Mouse (Mus musculus) limb, embryonic 13.5 days (tissue): ENCODE results near the gene Tmem211. TPM values are rescaled to one million over a fixed set of nuclear protein-coding genes. Genes with fewer than 3 reads are reported as not detected.

Experiments
- ATAC-seq: fragments of 200-750 bp; cut with Nextera tagmentation; 2 replicates; pipeline ENCODE4 v1.8.0; 2017; ENCODE audit warnings: low read depth, moderate number of reproducible peaks, moderate TSS enrichment; ENCODE audit not compliant: low FRiP score
- H3K27ac ChIP-seq: fragments of 300-500 bp; sonication (generic); 2 replicates; pipeline ENCODE4 v1.5.1; 2015; ENCODE audit warnings: inconsistent platforms, mild to moderate bottlenecking, moderate library complexity
- H3K27me3 ChIP-seq: fragments of 300-500 bp; sonication (generic); 2 replicates; pipeline ENCODE4 v1.6.1; 2015; ENCODE audit warnings: mild to moderate bottlenecking, inconsistent platforms
- H3K36me3 ChIP-seq: fragments of 300-500 bp; sonication (generic); 2 replicates; pipeline ENCODE4 v1.6.1; 2015; ENCODE audit warnings: inconsistent platforms, mild to moderate bottlenecking, moderate library complexity
- H3K4me1 ChIP-seq: fragments of 300-500 bp; sonication (generic); 2 replicates; pipeline ENCODE4 v1.6.1; 2015; ENCODE audit warnings: inconsistent platforms
- H3K4me2 ChIP-seq: fragments of 300-500 bp; sonication (generic); replicated peaks from 2 replicates; pipeline ENCODE4 v1.6.1; 2015; ENCODE audit warnings: inconsistent platforms, mild to moderate bottlenecking, moderate library complexity
- H3K4me3 ChIP-seq: fragments of 300-500 bp; sonication (generic); 2 replicates; pipeline ENCODE4 v1.5.1; 2015; ENCODE audit warnings: moderate library complexity, mild to moderate bottlenecking, inconsistent platforms
- H3K9ac ChIP-seq: fragments of 300-500 bp; sonication (generic); 2 replicates; pipeline ENCODE4 v1.6.1; 2015; ENCODE audit warnings: mild to moderate bottlenecking, inconsistent platforms
- H3K9me3 ChIP-seq: fragments of 300-500 bp; sonication (generic); 2 replicates; pipeline ENCODE4 v1.6.1; 2016; ENCODE audit warnings: inconsistent platforms
- WGBS: fragments of 180-500 bp; shearing (Covaris S2); methylation state at CpG from one replicate; pipeline ENCODE4 v1.1.7; 2015; 5-methylcytosine and 5-hydroxymethylcytosine counted together
- polyA plus RNA-seq: library from polyadenylated mRNA; unstranded; fragments of >200 nt; fragmentation: Nextera tagmentation; extraction: Ambion mirVana; gene quantifications from 2 replicates; pipeline ENCODE4 v1.2.1, GENCODE M21; 2015

Gene Tmem211
- polyA plus RNA-seq, 1 experiment from 2014 or later, result not detected

- Histone ChIP-seq H3K4me3 (no peak overlapping the region), H3K9ac (no peak overlapping the region)
Measured at GRCm38 (mm10) chr5:113199126-113199771, 27.5 kb upstream of the Tmem211 start.

GRCm38 (mm10) chr5:113199772-113200134 is 27.0 kb upstream of the Tmem211 start:
- H3K4me1 ChIP-seq, result peaks cover 6% of the 10 kb centered on the region; the same call in 1 of the 2 replicates
- 0 out of 2 replicates have a peak, but pooled peaks cover 6% of the 10 kb centered on the region for H3K9me3 ChIP-seq
- no peaks in the 10 kb centered on the region for H3K27me3 ChIP-seq
- H3K36me3 ChIP-seq, result no peaks in the 10 kb centered on the region
- H3K9ac ChIP-seq, result no peak overlapping the region
- no peak overlapping the region for H3K27ac ChIP-seq
- no peak for ATAC-seq
- no peak overlapping the region for H3K4me3 ChIP-seq
- WGBS, result 85% methylated on average over 10 of the region's 10 CpGs
- no peak overlapping the region for H3K4me2 ChIP-seq

More at GRCm38 (mm10) chr5:113199126-113199771, 27.5 kb upstream of the Tmem211 start:
- WGBS, result 58% methylated on average over 8 of the region's 8 CpGs
- ATAC-seq, result no peak
- Histone ChIP-seq H3K36me3 (no peaks in the 10 kb centered on the region), H3K27me3 (no peaks in the 10 kb centered on the region), H3K4me2 (no peak overlapping the region), H3K27ac (no peak overlapping the region), H3K4me1 (peaks cover 6% of the 10 kb centered on the region; the same call in 1 of the 2 replicates), H3K9me3 (0 out of 2 replicates have a peak, but pooled peaks cover 6% of the 10 kb centered on the region)

- H3K9me3 ChIP-seq, result 0 out of 2 replicates have a peak, but pooled peaks cover 6% of the 10 kb centered on the region
- H3K36me3 ChIP-seq, result no peaks in the 10 kb centered on the region
- H3K27me3 ChIP-seq, result no peaks in the 10 kb centered on the region
- H3K4me3 ChIP-seq, result no peak overlapping the region
- no peak for ATAC-seq
- peaks cover 18% of the 10 kb centered on the region for H3K4me1 ChIP-seq
- no peak overlapping the region for H3K9ac ChIP-seq
- 87% methylated on average over 9 of the region's 9 CpGs for WGBS
- no peak overlapping the region for H3K4me2 ChIP-seq
- no peak overlapping the region for H3K27ac ChIP-seq
Measured at GRCm38 (mm10) chr5:113204193-113204592, 22.5 kb upstream of the Tmem211 start.

GRCm38 (mm10) chr5:113206670-113207352 is 19.9 kb upstream of the Tmem211 start:
- Histone ChIP-seq H3K9me3 (0 out of 2 replicates have a peak, but pooled peaks cover 6% of the 10 kb centered on the region), H3K4me1 (peaks cover 25% of the 10 kb centered on the region), H3K27ac (no peak overlapping the region), H3K4me2 (no peak overlapping the region), H3K36me3 (no peaks in the 10 kb centered on the region), H3K9ac (no peak overlapping the region), H3K4me3 (no peak overlapping the region), H3K27me3 (no peaks in the 10 kb centered on the region)
- WGBS, result 52% methylated on average over 9 of the region's 9 CpGs
- no peak for ATAC-seq

- H3K4me3 ChIP-seq, result no peak overlapping the region
- 0 out of 2 replicates have a peak, but pooled peaks cover 5% of the 10 kb centered on the region for H3K9me3 ChIP-seq
- H3K36me3 ChIP-seq, result no peaks in the 10 kb centered on the region
- no peak overlapping the region for H3K27ac ChIP-seq
- 61% methylated on average over 4 of the region's 4 CpGs for WGBS
- no peak overlapping the region for H3K4me2 ChIP-seq
- no peak overlapping the region for H3K9ac ChIP-seq
- no peak for ATAC-seq
- H3K27me3 ChIP-seq, result no peaks in the 10 kb centered on the region
- peaks cover 25% of the 10 kb centered on the region for H3K4me1 ChIP-seq
Measured at GRCm38 (mm10) chr5:113208048-113208447, 18.7 kb upstream of the Tmem211 start.

- 45% methylated on average over 11 of the region's 11 CpGs for WGBS
- ATAC-seq, result no peak
- peaks cover 25% of the 10 kb centered on the region for H3K4me1 ChIP-seq
- no peaks in the 10 kb centered on the region for H3K9me3 ChIP-seq
- no peak overlapping the region for H3K9ac ChIP-seq
- H3K36me3 ChIP-seq, result no peaks in the 10 kb centered on the region
- no peak overlapping the region for H3K4me3 ChIP-seq
- H3K4me2 ChIP-seq, result no peak overlapping the region
- H3K27ac ChIP-seq, result peak overlapping the region; percentile 58; the same call in 1 of the 2 replicates
- no peaks in the 10 kb centered on the region for H3K27me3 ChIP-seq
Measured at GRCm38 (mm10) chr5:113208622-113209400, 17.9 kb upstream of the Tmem211 start.

- no peak for ATAC-seq
- Histone ChIP-seq H3K36me3 (no peaks in the 10 kb centered on the region), H3K9ac (no peak overlapping the region), H3K27me3 (no peaks in the 10 kb centered on the region), H3K27ac (peak overlapping the region; percentile 58), H3K9me3 (no peaks in the 10 kb centered on the region), H3K4me2 (no peak overlapping the region), H3K4me3 (no peak overlapping the region), H3K4me1 (peaks cover 25% of the 10 kb centered on the region)
- 52% methylated on average over 11 of the region's 11 CpGs for WGBS
Measured at GRCm38 (mm10) chr5:113209401-113209750, 17.3 kb upstream of the Tmem211 start.

- H3K9ac ChIP-seq, result no peak overlapping the region
- no peaks in the 10 kb centered on the region for H3K27me3 ChIP-seq
- H3K9me3 ChIP-seq, result no peaks in the 10 kb centered on the region
- no peak overlapping the region for H3K4me3 ChIP-seq
- 82% methylated on average over 13 of the region's 13 CpGs for WGBS
- H3K36me3 ChIP-seq, result no peaks in the 10 kb centered on the region
- H3K4me2 ChIP-seq, result no peak overlapping the region
- no peak for ATAC-seq
- H3K27ac ChIP-seq, result peak overlapping the region; percentile 48
- H3K4me1 ChIP-seq, result peaks cover 25% of the 10 kb centered on the region
Measured at GRCm38 (mm10) chr5:113209898-113210297, 16.8 kb upstream of the Tmem211 start.

- Histone ChIP-seq H3K27ac (no peak overlapping the region; the same call in 1 of the 2 replicates), H3K4me3 (no peak overlapping the region), H3K9me3 (no peaks in the 10 kb centered on the region), H3K36me3 (no peaks in the 10 kb centered on the region), H3K27me3 (no peaks in the 10 kb centered on the region), H3K9ac (0 out of 2 replicates have a peak overlapping the region, but pooled peaks have one; percentile 13), H3K4me2 (no peak overlapping the region), H3K4me1 (peaks cover 25% of the 10 kb centered on the region)
- WGBS, result 70% methylated on average over 6 of the region's 6 CpGs
- ATAC-seq, result no peak
Measured at GRCm38 (mm10) chr5:113210314-113210713, 16.4 kb upstream of the Tmem211 start.

- Histone ChIP-seq H3K27me3 (no peaks in the 10 kb centered on the region), H3K27ac (no peak overlapping the region), H3K9ac (no peak overlapping the region), H3K9me3 (no peaks in the 10 kb centered on the region), H3K36me3 (no peaks in the 10 kb centered on the region), H3K4me1 (peaks cover 20% of the 10 kb centered on the region), H3K4me2 (no peak overlapping the region), H3K4me3 (no peak overlapping the region)
- WGBS, result 72% methylated on average over 10 of the region's 10 CpGs
- ATAC-seq, result no peak
Measured at GRCm38 (mm10) chr5:113212156-113212835, 14.4 kb upstream of the Tmem211 start.

- H3K4me2 ChIP-seq, result no peak overlapping the region
- 87% methylated on average over 8 of the region's 8 CpGs for WGBS
- H3K4me3 ChIP-seq, result no peak overlapping the region
- H3K36me3 ChIP-seq, result no peaks in the 10 kb centered on the region
- no peaks in the 10 kb centered on the region for H3K9me3 ChIP-seq
- no peak overlapping the region for H3K27ac ChIP-seq
- ATAC-seq, result no peak
- no peak overlapping the region for H3K9ac ChIP-seq
- H3K27me3 ChIP-seq, result peaks cover 12% of the 10 kb centered on the region
- peaks cover 8% of the 10 kb centered on the region for H3K4me1 ChIP-seq
Measured at GRCm38 (mm10) chr5:113214041-113214440, 12.7 kb upstream of the Tmem211 start.
